Mouse (Mus musculus) T-cell, adult 66 days (primary cell): ENCODE results near the gene Stag1. TPM values are rescaled to one million over a fixed set of nuclear protein-coding genes. Genes with fewer than 3 reads are reported as not detected.

Experiments
- total RNA-seq, 2 experiments: library from RNA; stranded (reverse); gene quantifications; 3 replicates in 1 of 2; 4 replicates in 1 of 2; pipeline ENCODE4 v1.2.4; 2023

Gene Stag1
- 100 to 1,000 TPM in 1 of 2 experiments, 10 to 100 TPM in 1; 96.5 to 107 TPM for total RNA-seq

GRCm38 (mm10) chr9:100597546-100597945 is at the start of gene Stag1:
Stag1 (plus strand) TSS chr9:100597798.

GRCm38 (mm10) chr9:100570626-100571233 is 26.9 kb upstream of the Stag1 start, which contains the start of gene Slc35g2:
Slc35g2 (minus strand) TSS chr9:100571090.

Other genes starting within 250 kb of the Stag1 start
- 1 to 10 TPM; 4.2 to 7.2 TPM for gene Il20rb, start 111.0 kb upstream of the Stag1 start, total RNA-seq
- gene Nck1, start 51.7 kb upstream of the Stag1 start, total RNA-seq, result 10 to 100 TPM; 47.6 to 48.3 TPM
- gene Slc35g2, start 26.7 kb upstream of the Stag1 start, total RNA-seq, result not detected